Mouse (Mus musculus) layer of hippocampus, postnatal 10 days (tissue): ENCODE data around the gene Rab14. TPM values are rescaled to one million over a fixed set of nuclear protein-coding genes. Genes with fewer than 3 reads are reported as not detected.
A peak's percentile ranks its signal among the peaks of the same experiment; 100 is the strongest.

ENCODE experiments used
- DNase-seq, 2 experiments: peaks; one replicate each; pipeline ENCODE4 v3.0.0; 2021; ENCODE audit warnings: low spot score in 2 of 2
- total RNA-seq, 2 experiments: library from RNA; stranded (reverse); gene quantifications; 2 replicates each; pipeline ENCODE4 v1.2.3; 2021

Rab14 gene
- total RNA-seq, 2 experiments from 2014 or later: 229 to 249 TPM

DNA sequence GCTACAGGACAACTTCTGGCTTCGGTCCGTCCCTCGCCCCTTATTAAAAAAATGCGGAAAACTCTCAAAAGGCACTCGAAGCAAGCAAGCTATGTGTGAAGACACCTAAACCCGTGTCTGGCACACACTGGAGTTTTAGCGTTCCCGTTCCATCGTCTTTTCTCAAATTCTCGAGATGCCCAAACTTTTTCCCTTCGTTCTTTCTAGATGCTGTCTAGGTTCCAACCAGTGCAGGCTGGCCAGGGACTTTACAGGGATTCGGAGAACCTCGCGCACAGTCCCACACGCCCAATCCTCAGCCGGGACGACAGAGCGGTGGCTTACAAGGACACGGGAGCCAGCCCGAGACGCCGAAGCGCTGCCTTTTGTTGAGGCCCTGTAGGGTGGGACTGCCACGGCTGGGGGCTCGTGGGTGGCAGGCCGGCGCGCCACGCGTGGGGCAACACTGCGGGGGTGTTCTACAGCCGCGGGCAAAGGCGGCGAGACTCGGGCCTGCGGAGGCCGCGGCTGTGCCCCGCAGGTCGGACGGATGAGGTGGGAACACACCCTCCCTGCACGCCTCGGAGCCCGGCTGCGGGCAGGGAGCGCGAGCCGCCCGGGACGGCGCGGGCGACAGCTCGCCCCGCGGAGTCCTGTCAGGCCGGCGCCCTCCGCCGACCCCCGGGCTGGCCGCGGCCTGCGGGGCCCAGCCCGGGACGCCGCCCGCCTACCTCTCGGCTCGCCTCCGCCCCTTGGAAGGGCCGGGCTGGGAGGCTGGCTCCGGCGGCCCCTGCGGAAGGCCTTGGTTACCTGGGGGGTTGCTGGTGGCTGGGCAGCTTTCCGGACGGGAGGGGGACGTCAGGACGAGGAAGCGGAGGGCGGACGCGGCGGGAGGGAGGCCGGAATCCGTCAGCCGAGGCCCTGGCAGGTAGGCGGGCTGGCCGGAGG, 686 bp downstream of the Rab14 start:
- peak; percentile 56 to 63 for DNase-seq

DNA sequence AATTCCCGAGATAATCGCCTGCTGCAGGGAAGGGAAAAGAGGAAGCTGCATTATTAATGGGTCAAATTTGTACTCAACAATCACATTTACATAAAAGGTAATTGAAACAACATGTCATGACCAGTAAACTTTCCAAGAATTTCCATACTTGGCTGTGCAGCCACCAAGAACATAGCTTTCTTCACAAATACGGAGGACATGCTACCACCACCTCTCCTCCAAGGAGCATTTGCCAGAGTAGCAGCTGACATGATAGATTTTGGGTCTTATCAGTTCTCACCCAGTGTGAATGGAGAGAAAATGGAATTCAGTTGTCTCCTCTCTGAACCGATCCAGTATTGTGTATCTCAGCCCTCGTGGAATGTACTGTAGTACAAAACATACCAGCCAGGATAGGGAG, 1.4 kb downstream of the Rab14 start:
- DNase-seq: no peak

DNA sequence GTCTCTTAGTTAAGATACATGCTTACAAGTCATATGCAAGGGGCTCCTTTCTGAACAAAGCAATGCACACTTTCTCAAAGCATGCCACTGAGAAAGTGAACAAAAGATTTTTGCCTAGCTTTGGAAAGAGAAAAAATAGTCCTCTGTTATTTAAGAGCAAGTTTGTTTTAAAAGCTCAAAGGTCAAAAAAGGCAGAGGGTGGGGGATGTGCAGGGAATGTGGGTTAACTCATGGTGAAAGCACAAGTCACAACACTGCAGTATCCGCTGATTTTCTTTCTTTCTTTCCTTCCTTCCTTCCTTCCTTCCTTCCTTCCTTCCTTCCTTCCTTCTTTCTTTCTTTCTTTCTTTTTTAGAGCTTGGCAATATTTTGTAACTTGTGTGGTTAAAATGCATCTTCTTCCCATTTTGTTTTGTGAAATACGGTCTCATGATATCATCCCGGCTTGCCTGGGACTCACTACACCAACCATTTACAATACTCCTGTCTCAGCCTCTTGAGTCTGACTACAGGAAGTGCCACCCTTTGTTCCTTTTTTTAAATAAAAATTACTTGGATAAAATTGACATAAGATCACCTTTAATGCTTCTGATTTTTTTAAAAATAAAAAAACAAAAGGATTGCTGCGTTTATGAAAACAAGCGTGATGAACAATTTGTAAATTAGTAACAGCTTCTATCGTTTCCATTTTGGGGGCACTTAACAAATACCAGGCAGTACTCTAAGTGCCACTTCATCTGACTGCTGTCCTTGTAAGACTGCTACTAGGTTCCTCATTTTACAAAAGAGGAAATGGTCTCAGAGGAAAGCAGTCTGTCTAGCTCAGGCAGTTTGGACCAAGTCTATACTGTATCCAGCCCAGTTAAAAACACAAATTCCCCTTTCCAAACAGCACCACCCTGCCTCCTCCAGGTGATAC, 5.0 kb downstream of the Rab14 start:
- no peak for DNase-seq

DNA sequence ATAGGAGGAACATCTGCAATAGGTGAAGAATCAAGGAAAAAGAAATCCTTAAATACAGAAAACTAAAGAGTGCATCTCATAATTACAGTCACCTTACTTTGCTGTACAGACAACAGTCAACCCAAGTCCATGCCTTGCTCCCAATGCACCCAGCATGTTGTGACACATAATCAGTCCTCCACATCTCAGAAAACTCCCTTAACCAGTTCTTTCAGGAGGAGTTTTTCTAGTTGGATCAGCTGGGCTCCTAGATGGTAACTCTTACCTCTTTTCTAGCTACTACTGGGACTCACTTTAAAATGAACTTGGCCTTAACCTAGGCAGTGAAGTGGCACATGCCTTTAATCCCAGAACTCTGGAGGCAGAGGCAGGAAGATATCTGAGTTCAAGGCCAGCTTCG, 6.9 kb downstream of the Rab14 start:
- no peak for DNase-seq

DNA sequence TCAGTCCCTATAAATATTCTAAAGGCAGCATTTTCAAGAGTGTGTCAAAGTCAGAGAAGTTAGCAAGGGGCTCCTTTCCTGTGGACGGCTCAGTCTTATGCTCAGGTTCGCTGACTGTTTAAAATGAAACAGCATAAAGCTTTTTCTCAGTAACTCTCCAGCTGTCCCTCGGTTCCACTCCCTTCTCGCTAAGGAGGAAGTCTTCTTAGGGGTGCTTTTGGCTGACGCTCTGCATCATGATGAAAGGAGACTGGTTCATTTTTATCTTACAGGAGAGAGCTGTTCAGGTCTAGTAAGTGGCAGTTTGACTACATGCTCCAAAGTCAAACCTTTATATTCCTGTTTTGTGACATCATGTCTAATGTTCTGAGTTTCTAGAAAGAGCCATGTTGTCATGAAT, 12.0 kb downstream of the Rab14 start:
- no peak for DNase-seq

DNA sequence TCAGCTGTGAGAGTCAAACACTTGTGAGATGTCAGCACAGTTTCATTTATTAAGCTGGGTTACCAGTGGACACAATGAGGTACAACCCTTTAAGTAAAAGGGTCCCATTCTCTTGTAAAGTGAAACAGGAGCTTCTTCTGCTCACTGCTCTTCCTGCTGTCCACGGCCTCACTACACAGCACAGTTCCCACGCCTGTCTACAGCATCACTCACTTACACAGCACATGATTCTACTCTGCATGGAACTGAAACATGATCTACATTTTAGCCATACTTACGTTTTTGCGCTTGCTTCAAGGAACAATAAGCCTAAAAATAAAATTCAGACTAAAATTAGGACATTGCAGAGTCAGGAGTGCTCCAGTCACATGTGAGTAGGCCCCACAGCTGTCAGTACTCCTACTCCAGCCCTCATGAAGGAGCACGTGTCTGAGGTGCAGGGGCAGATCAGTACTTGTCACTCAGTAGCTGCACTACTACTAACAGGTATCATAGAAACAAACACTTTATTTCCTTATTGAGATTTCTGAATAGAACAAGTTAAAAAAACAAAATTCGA, 17.7 kb downstream of the Rab14 start:
- DNase-seq: no peak

DNA sequence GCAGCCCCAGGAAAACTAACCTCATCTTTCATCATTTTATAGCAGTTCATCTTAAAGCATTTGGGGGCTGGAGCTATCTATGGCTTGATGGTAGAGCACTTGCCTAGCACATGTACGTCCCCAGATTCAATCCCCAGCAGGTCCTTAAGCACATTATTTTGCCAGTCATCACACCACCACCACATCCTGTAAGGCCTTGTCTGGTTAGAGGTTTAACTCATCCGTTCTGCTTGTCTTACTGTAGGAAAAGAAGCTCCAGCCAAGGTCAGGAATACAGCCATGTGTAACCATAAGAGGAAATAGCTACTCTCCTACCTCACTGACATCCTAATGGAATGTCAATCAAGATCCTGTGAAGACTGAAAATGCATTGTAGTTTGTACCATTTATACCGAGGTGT, 22.8 kb downstream of the Rab14 start:
- no peak for DNase-seq

DNA sequence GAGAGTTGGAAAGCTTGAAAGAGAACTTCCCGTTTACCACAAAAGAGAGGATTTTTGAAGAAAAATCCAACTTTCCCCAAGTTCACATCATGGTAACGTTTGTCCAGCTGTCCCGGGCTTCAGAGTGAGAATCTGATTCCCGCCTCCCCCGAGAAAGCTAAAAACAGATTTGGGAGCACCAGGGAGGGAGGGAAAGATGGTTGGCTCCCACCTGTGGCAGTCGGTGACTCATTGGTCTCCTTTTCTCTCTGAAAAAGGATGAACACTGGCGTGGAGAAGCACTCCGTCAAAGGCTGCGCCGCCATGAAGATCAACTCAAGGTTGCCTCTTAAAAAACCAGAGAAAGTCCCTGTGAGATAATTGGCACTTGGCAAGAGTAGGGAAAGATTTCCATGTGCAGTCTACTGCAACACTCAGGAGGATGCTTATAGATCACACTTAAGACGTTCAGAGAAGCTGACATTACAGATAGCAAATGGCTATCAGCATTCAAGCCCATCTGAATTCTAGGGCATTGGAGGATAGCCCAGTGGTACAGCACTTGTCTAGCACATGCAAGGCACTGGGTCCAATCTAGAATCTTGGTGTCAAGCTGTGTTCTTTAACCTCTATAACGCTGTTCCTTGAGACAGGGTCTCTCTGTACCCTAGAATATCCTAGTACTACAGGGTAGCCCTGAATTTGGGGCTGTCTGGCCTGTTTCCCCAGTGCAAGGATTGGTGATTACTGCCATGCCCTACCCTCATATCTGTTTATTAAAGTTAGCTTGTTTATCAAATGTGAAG, 25.4 kb downstream of the Rab14 start:
- DNase-seq: no peak

DNA sequence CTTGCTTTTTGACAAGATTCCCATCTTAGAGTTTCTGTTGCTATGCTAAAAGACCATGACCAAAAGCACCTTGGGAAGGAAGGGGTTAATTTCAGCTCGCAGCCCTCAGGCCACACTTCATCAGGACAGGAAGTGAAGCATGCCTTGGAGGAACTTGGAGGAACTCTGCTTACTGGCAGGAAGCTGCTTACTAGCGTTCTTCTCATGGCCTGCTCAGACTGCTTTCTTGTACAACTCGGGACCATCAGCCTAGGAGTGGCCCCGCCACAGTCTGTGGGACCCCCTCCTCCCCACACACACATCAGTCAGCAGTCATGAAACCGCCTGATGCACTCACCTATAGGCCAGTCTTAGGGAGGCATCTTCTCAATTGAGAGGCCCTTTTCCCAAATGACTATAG, 26.8 kb downstream of the Rab14 start:
- DNase-seq: no peak

DNA sequence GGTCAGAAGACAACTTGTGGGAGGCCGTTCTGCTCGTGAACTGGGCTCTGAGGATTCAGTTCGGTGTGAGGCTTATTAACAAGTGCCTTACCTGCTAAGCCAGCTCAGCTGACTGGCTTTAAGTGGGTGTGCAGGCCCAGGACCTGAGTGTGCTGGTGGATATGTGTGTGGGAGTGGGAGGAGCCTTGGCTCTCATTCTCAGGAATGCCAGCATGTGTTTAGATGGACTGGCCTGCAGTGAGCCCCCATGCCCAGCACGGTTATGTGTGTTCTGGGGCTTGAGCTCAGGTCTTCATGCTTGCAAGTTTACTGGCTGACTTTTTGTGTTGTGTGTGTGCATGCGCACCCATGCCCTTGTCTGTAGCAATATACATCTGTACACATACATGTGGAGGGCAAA, 27.3 kb downstream of the Rab14 start:
- no peak for DNase-seq

DNA sequence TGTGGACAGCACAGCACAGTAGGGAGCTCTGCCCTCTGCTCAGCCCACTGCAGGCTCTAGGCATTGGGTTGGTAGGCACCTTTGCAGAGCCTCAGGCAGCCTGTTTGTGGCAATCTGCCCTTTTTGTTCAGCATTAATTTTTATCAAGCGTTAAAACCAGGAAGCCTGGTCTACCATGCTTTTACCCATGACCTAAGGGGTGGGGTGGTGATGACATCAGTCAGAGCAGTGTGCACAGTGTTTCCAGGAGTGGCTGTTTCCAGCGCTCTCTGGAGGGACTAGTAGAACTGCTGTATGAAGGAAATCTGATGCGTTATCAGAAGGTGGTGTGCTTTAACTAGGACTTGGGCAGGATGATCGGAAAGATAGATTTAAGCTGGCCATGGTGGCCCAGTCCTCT, 28.7 kb downstream of the Rab14 start:
- no peak for DNase-seq

DNA sequence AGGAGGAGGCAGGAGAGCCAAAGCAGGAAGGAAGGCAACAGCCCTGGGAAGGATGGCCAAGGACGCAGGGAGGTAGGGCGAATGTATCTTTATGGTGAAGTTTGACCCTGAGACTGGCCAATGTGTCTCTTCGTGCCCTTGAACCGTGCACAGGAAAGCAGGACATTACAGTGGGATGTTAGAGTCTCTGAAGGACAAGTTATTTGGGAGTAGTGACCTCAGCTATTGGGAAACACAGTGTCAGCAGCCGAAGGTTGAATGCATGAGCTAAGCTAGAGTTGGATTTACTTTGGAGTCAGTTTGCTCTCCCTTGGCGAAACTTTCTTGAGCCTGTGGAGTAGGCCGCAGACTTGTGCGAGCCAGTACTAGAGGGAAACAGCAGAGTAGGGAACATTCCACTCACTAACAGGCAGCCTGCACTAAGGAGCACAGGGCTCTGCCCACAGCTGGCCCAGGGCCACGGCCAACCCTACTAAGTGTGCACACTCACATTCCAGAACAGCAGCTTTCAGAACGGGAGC, 29.5 kb downstream of the Rab14 start:
- DNase-seq: no peak

DNA sequence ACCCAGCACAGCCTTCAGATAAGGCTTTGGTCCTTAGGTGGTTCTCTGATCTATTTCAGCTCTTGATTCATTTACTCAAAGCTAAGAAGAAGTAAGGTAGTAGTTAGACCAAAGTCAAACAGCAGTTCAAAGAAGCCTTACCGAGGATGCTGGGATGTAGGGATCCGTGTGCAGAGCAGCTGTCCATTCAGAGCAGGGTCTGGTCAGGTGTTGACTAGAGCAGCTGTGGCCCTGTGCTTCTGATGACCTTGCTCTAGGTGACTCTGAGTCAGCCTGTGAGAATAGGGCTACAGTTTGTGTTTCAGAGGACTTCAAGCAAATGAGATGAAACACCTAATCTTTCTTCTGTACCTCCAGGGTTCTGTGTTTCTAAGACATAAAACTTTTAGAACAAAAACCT, 31.5 kb downstream of the Rab14 start:
- DNase-seq: no peak

DNA sequence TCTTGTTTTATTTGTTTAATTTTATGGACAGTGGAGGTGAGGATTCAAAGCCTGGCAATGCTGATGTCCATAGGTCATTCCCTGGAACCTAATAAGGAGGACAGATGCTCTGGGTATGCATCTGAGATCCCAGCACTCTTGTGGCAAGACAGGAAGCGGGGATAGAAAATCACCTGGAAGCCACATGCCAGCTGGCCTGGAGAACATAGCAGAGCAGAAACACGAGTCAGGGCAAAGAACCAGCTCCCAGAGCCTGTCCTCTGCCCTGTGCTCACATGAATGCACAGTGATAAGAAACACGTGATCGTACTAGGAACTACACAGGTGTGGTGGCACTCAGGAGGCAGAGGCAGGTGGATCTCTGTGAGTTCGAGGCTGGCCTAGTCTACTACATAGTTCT, 34.1 kb downstream of the Rab14 start:
- DNase-seq: no peak

DNA sequence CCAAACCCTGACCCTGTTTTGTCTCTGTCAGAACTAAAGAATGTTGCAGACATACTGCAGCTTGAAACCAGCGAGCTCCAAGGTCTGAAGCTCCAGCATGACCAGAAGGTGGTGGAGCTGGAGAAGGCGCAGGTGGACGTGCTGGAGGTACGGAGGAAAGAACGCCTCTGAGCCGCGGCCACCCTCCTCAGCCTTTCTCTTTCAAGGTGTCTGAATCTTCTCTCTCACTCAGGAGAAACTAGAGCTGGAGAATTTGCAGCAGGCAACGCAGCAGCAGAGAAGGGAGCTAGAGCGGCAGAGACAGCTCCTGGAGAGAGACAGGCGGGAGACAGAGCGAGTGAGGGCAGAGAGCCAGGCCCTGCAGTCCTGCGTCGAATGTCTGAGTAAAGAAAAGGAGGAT, 35.5 kb downstream of the Rab14 start:
- DNase-seq: no peak

DNA sequence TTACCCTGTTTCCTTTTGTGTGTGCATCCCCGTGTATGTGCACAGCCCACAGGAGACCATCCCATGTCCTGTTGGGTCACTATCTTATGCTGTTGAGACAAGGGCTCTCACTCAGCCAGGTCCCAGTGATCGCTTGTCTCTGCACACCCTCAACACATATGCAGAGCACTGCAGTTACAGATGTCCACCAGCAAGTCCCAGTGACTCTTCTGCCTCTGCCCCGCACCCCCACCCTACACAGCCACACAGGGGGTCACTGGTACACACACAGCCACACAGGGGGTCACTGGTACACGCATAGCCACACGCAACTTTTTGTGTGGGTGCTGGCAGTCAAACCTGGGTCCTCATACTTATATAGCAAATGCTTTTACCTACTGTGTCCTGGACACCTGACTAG, 37.5 kb downstream of the Rab14 start:
- DNase-seq: no peak

DNA sequence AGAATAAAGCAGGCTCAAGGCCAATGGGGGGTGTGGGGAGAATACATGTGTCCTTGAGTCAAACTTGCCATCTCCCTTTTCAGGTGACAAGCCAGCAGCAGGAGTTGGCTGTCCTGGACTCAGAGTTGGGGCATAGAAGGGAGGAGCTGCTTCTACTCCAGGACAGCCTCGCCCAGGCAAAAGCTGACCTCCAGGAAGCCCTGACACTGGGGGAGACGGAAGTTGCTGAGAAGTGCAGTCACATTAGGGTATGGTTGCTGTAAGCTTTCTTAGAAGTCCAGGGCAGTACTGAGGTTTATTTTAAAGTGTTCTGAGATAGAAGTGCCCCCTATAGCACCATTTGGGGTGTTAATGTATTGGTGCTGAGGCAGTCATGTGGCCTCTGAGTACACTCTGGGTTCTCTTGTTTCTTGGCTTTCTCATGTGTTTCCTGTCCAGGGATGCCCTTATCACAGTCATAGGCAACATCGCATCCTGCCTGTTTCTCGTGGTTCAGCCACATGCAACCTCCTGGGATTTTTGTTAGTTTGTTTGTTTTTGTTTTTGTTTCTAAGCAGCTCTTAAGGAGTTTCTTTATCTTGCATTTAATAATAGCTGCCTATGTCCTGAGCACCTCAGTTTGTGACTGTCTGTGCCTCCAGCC, 39.0 kb downstream of the Rab14 start:
- DNase-seq: no peak

DNA sequence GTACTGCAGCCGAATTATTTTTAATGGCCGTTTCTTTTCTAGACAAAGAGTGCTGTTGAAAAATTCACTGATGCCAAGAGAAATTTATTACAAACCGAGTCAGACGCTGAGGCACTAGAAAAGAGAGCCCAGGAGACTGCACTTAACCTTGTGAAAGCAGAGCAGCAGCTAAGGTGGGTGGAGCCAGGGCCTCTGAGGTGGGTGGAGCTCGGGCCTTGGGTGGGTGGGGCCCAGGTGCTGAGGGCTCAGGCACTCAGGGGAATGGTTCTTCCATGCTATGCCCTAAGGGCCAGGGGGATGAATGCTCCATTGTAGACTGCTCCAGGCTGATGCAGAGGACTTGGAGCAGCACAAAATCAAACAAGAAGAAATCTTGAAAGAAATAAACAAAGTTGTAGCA, 40.7 kb downstream of the Rab14 start:
- no peak for DNase-seq

DNA sequence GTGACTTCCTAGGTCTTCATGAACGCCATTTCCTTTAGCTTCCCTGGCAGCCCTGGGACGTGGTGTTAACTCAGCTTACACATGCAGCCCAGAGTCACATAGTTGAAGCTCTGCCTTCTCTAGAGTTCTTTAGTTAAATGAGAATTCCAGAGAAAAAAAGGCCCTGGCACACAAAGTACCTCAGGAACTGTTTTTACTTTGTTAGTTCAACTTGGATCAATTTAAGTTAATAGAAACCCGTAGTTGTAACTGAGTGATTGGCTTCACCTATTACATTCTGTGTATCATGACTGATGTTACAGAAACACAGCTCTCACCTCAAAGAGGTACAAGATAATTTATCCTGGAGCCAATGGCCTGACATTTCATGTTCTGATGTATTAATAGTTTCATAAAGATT, 42.6 kb downstream of the Rab14 start:
- DNase-seq: no peak

DNA sequence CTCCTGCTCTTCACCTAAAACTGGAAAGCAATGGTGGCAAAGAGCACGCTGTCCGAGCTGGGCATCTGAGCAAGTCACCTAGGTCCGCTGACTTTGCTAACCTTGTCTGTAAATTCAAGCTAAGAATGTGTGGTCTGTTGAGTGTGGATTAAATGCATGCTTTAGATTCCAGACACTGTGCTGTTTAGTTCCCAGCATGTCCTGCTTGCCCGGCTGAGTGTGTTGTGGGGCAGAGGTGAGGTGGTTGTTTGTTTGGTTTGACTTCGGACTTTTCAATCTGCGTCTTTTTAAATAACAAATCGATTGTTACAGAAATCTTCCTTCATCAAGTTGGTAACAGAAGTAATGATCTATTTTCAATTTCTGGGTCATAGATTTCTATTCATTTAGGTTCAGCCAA, 43.1 kb downstream of the Rab14 start:
- DNase-seq: no peak
